Mouse (Mus musculus) right cerebral cortex, postnatal 4 days (tissue): ENCODE data around the gene Jakmip3.
A peak's percentile ranks its signal among the peaks of the same experiment; 100 is the strongest.

ENCODE experiments used
- DNase-seq: peaks from one replicate; pipeline ENCODE4 v3.0.0-alpha.2; 2022

Gene Jakmip3

DNA sequence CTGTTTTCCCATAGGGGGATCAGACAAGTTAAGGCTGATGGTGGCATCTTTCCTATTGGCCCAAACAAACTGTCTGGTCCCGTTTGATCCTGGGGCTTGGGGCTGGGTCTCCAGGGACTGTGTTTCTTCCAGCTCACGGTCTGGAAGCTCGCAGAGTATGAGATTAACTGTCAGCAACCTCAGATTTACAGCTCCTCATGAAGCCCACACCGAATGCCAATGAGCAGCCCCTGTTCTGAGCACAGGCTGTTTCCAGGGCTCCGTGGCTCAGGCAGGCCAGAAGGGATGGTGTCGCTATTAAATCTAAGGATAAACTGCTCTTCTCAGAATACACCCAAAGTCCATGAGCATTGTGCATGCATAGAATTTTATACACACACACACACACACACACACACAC lies 133.7 kb downstream of the Jakmip3 start:
- DNase-seq = no peak

DNA sequence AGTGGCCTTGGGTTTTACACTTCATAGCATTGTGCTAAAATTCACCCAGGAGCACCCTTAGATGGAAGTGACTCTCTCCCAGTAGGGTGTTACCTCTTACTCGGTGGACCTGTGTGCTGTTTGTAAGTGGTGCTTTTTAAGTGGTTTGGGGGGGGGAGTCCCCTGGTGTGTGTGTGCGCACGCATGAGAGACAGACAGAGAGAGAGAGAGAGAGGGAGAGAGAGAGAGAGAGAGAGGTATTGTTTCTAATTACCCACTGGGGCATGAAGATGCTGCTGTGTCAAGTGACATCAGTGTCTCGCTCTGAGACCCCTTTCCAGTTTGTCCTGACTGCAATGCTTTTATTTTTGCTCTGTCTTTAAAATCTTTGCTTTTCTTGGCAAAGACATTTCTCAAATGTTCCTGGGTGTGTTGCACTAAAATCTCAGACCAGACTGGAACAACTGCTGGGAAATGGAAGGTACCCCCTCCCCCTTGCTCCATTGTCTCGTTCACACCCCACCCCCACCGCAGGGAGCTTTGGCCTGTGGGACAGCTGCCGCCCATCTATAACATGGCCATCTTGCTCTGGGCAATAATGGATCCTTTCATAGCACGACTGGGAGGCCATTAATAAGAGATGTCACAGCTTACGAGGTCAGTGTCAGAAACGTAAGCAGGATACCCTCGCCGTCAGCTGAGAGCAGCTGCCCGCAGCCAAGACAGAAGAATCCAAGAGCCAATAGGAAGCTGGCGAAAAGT lies 134.7 kb downstream of the Jakmip3 start:
- no peak for DNase-seq

DNA sequence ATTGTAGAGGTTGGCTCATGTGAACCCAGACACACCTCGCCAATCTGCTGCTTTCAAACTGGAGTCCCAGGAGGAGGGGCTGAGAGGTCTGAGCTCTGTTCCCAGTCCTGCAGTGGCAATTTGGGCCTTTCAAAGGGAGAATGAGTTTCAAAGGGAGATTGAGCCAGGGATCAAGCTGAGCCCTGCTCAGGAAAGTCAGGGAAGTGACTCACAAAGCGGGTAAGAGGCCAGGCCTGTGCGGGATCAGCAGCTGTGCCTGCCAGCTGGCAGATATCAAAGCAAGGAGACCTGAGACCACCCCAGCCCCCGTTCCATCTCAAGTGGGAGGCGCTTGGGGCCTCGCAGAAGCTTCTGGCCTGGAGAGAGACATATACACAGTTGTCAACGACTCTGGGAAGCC lies 136.8 kb downstream of the Jakmip3 start:
- no peak for DNase-seq

DNA sequence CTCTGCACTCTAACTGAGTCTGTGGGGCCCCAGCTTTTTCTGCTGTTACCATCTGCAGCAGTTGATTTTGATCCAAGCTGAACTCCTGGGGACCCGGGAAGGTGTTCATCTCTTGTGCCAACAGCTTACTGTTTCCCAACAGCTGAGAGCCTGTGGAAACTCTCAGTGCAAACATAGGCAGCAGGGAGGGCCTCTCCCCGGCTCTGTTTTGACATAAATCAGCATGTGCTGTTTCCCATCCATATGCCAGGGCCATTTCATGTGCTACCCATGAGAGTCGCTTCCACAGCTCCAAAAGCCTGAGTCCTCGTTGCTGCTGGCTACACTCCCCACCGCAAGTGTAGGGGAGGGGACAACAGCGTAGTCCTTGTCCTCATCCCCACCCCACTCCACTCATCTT lies 137.7 kb downstream of the Jakmip3 start:
- no peak for DNase-seq

DNA sequence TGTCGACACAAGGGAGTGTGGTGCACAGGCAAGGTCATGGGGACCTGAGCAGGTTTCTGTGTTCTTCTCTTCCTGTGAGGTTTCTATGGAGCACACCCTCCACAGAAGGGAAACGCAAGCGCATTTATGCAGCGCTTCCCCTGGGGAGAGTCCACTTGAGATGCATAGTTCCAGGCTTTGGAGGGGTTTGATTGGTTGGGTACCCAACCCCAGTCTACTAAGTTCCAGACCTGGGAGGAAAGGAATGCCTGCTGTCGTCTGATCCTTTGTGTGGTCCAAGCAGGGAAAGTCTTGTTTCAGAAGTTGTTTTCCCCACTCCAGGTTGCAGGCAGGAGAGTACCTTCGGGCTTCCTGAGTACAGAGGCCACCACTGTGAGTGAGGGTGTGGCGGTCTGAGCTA lies 138.6 kb downstream of the Jakmip3 start:
- no peak for DNase-seq

DNA sequence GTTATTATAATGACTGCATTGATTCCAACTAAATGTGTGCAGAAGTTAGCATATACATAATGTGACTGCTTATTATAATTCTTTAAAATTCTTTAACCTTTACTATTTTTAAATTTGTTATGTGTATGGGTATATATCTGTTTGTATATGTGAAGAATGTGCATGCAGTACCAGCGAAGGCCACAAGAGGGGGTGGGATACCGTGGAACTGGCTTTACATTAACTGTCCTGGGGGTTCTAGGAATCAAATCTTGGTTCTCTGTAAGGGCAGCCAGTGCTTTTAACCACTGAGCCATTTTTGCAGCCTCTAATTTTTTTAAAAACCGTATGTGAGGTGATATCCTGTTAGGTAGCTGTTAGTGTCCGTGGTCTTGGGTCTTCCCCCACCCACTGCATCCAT lies 140.2 kb downstream of the Jakmip3 start:
- peak; percentile 67 for DNase-seq

DNA sequence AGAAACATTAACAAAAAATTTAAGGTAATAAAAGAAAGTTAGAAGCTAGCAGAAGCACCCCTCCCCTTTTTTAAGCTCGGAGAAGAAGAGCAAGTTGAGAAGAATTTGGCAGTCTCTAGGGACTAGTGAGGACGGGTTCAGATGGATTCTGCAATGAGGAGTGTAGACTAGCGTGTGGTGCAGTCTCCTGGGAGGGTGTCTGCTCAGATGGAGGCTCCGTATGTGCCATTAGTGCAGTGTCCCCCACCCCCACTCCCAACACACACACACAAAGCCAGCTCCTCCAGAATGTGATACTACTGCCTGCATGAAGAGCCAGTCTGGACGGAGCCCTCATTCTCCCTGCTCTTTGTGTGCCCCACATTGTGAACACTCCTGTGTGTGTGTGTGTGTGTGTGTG lies 140.6 kb downstream of the Jakmip3 start:
- DNase-seq = no peak

DNA sequence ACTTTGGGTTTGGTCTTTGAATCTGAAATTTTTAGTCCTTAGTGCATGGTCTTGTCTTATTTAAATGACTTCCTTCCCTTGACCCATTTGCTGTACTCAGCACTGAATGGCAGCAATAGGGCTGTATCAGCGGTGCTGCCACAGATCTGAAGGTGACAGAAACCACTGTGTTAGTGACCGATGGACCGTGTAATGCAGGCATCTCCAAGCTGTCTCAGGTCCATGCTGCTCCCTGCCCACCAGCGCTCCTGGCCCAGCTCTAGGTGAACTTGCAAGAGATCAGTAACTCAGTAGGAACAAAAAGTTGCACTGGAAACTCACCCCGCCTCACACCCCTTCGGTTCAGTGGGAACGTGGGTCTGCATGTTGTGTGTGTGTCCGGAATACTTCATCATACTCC lies 141.8 kb downstream of the Jakmip3 start:
- no peak for DNase-seq

DNA sequence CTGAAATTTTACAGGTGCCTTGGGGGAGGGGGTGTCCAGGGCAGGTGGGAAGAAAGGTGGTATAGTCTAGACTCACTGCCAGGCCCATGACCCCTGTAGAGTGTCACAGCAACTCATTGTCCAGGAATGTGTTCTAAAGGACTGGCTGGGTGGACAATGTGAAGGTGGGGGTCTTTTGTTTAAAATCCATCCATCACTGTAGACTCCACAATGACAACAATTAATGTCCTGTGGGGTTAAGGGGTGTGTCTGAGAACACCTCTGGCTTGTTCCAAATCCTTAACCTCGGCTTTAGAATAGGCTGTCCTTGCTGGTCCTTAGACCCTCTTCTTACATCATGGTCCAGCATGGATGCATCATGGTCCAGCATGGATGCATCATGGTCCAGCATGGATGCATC lies 143.8 kb downstream of the Jakmip3 start:
- no peak for DNase-seq

DNA sequence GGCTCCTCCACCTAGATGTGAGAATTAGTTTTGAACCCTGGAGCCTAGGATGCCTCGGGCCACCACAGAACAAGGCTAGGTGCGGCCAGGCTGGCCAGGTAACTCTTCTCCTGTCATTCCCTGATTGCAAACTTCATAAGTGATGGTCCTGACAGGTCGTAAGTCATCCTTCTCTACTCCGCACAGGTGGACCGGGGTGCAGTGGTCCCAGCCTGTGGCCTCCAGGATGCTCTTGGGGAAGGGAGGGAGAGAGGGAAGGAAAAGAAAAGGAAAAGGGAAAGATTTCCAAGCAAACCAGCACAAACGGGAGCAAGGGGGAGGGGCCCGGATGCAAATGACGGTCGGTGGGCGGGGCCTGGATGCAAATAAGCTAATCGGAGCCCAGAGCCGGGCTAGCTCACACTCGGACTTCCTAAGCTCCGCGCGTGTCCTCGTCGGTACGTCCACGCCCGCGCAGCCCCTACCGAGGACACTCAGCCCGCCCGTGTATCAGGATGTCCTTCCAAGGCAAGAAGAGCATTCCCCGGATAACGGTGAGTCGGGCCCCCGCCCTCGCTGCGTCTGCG lies 145.2 kb downstream of the Jakmip3 start, which contains the start of gene Dpysl4:
TSS of gene Dpysl4 (plus strand) at position 373 of the 566 bp plus-strand sequence.
- peak; percentile 87 for DNase-seq

DNA sequence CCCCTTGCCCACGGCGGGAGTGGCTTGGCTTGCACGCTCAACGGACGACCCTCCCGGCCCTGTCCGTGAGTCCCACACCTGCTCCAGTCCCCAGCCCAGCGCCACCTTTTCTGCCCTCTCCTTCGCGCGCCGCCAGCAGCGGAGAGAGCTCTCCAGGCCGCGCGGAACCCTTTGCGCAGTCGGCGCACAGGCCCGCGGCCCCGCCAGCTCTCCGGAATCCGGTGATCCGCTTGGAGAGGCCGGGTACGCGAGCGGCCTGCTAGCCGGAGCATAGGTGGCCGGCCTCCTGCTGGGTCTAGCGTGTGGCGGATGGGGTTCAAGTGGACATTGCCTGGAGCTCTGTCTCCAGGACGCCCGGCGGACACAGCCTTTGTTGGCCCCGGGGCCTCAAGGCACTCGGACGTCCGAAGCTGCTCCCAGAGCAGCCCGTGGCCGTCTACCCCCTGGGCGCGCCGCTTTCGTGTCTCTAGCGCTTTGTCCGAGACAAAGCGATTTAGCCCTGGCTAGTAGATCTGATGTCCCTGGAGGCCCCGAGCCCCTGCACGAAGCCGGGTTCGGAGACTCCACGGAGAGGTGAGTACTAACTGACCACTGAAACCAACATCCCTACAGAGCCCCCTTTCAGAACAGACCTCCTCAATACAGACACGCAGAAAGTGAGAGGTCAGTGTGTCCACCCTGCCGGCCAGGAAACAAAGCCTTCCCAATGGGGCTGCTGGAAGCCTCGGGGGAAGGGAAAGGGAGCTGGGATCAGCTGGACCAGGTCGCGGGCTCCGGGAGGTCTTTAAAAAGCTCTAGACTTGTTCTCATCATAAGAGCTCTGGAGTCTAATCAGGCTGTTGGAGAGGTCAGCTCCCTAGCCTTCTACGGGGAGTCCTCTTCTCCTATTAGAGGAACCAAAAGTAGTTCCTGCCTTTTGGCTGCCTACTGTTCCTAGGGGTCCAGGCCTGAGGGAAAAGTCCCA lies 145.9 kb downstream of the Jakmip3 start:
- DNase-seq = peak; percentile 62

DNA sequence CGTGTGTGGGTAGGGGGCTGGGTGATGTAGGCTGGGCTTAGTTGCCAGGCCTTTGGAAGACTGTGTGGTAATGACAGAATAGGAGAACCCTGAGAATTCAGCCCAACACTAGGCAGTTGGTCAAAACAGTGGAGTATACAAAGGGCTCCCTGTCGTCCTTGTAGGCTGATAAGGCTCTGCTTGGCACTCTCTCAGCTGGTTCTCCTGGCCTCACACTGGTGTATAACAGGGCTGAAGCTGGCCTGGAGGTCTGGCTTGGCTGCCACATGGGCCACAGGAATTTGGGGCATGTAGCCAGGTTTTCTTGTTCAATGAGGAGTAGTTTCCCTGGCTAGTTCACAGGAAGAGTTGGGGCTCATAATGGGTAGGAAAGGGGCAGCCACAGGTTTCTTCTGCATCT lies 147.3 kb downstream of the Jakmip3 start:
- no peak for DNase-seq

DNA sequence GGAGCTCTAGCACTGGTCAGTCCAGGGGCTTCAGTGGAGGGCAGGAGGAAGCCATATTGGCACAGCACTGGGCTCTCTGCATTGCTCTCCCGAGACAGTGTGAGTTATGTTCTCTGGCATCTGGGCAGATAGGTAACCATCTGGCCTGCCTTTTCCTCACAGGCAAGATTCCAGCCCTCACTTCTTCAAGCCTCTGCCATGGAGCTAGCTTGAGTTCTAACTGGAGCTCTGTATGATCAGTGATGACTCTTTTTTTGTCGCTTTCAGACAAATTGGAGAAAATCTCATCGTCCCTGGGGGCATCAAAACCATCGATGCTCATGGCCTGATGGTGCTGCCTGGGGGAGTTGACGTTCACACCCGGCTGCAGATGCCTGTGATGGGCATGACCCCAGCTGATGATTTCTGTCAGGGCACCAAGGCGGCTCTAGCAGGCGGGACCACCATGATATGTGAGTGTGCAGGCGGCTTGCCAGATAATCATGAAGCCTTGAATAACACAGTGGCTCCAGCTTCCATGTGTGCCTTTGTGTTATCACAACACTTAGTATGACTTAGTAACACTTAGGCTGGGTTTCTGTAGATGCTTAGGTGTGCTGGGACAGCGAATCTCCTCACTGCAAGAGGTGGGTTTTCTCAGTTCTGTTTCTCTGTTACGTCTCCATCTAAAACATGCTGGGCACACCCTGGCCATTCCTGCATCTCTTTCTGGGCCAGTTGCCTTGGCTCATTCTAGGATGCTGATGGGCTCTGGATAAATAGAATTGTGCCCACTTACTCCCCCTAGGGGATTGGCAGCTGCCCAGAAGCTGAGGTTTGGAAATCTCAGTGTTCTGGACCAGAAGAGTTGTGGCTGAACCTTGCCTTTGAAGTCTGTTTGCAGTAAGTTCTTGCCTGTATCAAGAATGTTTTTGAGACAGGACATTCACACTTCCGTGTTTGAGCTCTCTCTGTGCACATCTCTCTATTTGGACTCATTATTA lies 149.7 kb downstream of the Jakmip3 start:
- peak; percentile 69 for DNase-seq

DNA sequence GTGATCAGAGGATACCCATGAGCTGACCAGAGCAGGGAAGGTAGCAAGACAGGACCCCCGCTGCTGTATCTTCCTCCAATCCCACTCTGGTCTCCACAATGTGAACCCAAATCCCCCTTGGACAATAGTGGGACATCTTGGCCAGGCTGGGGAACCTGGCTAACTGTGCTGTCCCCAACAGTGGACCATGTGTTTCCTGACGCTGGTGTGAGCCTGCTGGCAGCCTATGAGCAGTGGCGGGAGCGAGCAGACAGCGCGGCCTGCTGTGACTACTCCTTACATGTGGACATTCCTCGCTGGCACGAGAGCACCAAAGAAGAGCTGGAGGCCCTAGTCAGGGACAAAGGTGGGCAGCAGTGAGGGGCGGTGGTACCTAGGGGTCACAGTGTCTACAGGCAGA lies 151.2 kb downstream of the Jakmip3 start:
- DNase-seq = no peak

DNA sequence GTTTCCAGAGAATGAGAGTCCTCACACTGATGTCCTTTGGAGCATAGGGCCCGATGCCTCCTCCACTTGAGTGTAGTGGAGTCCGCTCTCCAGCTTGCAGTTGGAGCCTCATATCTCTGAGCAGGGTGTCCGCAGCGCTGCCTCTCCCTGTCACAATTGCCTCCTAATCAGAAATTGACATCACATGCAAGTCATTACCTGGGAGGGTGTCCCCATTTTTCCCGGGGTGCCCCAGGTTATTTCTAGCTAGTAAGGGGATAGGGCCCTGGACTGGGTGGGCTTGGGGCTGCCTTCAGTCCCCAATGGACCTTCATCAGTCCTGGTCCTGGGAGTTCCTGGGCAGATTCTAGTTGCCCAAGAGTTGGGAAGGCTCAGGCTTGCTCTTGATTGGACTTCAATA lies 152.1 kb downstream of the Jakmip3 start:
- DNase-seq = no peak

DNA sequence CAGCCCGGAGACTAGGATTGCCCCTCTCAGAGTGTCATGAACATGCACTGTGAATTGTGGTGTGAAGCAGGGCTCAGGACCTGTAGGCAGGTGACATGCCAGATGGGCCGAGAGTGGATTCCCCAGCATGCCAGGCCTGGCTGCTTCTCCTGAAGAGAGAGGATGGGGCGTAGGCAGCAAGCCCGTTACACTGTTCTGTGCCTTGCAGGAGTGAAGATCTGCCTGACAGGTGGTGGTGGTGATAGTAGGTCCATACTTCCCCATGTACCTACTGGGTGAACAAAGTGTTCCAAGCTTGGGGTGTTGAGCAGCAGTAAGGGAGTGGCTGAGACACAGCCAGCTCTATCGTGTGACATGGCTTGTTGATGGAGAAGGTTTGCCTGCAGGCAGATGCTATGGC lies 152.6 kb downstream of the Jakmip3 start:
- DNase-seq = no peak

DNA sequence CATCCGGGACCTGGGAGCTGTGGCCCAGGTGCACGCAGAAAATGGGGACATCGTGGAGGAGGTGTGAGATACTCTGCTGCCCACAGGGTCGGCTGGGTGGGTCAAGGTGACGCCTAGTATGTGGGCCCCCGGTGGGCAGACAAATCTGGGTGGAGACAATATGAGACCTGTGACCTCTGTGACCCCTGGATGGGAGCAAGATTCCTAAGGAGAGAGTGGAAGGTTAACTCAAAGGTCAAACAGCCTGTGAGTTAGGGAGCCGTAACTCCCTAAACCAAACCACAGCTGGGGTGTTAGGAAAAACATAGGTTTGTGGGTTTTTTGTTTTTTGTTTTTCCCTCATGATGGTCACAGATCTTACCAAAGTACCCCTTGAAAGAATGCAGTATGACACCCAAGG lies 153.3 kb downstream of the Jakmip3 start:
- DNase-seq = no peak

DNA sequence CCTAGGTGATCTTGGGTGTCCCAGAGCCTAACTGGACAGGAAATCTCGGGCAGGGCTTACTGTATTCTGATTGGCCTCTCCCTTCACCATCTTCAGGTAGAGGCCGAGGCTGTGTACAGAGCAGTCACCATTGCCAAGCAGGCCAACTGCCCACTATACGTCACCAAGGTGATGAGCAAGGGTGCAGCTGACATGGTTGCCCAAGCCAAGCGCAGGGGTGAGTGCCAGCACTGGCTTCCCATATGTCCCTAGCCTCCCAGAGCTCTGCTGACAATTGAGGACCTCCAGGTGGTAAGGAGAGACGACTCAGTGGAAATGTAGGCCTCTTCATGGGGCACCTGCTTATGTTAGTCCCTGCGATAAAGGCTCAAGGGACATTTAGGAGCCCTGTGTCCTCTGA lies 154.2 kb downstream of the Jakmip3 start:
- DNase-seq = no peak

DNA sequence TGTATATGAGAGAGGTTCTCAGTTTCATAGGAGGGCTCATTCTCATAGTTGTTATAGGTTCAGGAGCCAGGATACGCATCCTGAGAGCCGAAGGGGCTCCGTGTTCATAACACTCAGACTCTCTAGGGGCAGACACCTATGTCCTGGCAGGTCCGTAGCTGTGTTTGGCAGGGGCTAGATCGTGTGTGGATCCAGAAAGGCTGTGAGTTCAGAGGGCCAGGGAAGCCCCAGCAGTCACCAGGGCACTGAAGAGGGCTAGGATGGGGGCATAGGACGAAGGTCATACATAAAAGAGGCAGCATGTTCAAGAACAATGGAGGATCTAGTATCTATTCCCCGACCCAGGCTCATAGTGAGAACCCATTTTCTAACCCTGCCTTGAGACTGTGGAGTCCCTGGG lies 154.8 kb downstream of the Jakmip3 start:
- DNase-seq = no peak

DNA sequence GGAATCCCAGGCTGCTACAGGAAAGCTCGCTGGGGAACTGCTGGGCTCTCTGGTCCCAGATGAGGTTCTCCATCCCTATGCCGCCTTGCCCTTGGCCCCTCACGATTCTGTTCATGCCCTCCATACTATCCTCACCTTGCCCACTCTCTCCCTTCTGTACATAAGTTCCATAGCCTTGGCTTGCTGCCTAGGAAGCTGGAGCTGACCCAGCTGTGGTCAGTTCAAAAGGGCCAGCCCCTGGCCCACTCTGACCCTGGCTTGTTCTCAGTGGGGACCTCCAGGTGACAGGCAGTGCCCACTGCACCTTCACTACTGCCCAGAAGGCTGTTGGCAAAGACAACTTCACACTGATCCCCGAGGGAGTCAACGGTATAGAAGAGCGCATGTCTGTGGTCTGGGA lies 155.9 kb downstream of the Jakmip3 start:
- no peak for DNase-seq

DNA sequence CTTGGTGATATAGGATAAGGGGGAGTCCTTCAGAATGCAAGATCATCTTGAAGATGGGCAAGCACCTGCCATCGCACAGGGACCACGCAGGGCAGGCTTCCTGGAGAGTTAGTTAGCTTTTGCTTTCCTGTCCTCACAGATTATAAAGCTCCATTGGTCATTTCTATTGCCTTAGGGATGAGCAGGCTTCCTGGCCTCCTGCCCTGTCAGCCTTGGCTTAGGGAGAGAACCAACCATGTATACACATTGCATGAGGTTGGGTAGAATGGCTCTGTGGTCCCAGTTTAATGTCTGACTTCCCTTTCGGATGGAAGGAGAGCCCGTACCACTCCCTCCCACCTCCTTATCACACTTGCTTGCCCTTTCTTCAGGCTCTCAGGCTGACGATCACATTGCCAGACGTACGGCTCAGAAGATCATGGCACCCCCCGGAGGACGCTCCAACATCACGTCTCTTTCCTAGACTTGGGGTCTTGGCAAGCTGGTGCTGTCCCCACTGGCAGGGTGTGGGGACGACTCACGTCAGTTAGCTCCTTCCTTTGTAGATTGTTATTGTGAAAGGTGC lies 160.1 kb downstream of the Jakmip3 start:
- no peak for DNase-seq

DNA sequence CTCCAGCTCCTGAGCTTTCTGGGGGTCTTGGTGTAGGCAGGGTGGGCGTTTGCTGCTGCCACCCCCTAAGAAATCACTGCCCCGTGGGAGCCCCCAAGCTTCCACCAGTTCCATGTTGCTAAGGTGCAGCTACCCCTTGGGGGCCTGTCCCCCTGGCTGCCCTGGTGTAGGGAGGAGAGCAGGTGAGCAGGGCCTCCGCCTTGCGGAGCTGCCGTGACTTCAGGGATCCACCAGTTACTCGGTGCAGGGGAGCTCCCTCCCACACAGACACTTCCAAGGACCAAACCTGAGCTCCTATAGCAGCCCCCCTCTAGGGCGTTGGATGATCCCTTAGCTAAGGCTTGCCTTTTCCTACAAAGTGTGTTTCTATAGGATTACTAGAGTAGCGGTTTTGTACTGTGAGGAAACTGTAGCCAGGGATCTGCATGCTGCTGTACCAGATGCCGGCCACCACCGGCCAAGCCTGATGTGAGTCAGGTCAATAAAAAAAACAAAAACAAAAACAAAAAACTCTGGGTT lies 160.8 kb downstream of the Jakmip3 start:
- no peak for DNase-seq
